Mouse (Mus musculus): ENCODE data around the gene 1700029I15Rik.

1700029I15Rik gene

DNA sequence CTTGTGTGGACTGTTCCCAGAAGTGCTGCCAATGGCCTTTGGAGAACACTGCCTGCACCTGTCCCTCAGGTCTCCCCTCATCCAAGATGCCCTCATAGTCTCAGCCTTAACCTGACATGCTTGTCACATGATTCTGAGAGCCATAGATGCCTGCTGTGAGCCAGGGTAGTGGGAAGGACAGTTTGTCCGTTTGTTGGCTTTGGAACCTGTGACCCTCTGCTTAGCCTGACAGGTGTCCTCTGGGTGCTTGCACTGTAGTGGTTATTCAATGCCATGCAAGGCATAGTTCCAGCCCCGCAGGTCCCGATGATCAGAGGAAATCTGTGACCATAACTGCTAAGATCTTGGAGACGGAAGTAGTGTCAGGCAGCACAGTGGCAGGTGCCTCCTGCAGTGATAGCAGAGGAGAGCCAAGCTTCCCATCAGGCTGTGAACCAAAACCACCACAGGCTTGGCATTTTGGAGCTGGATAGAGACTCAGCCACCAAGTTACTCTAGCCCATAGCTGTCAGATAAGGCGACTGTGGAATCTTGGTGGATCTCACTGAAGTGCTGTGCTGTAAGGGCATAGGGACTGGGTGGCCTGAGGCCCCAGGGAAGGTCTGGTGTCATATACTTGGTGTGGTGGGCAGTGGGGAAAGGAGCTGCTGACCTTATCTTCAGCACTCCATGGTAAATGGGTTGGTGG is at the start of gene 1700029I15Rik:
Gene 1700029I15Rik (plus strand): TSS at position 638 of the 688 bp plus-strand sequence.
- ATAC-seq (ENCODE audit: low TSS enrichment), result no peak

- ATAC-seq (ENCODE audit: low TSS enrichment), result no peak
These were observed 39.9 kb upstream of the 1700029I15Rik start for GRCm38 (mm10) chr2:92342418-92342817.

GRCm38 (mm10) chr2:92347191-92347590 is 35.1 kb upstream of the 1700029I15Rik start:
- no peak for ATAC-seq (ENCODE audit: low TSS enrichment)

- ATAC-seq (ENCODE audit: low TSS enrichment), result peak; percentile 64
These were observed 32.5 kb upstream of the 1700029I15Rik start for GRCm38 (mm10) chr2:92349589-92350425.

DNA sequence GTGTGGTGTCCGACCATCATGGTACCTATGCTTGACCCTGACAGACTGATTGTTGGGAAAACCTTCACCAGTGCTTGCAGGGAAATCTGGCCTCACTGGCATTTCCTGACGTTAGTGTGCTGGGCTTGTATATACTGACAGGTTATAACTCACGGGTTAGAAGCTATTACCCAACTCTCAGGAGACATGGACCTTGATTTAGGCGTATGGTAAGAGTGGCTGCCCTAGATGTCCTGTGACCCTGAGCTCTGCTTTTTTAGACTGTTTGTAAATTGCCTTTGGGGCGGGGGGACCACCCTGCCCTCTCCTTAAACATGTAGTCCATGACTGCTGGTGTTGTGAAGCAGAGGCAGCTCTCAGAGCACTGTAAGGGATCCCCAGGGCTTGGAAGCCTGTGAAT is 31.7 kb upstream of the 1700029I15Rik start:
- ATAC-seq (ENCODE audit: low TSS enrichment), result no peak

- no peak for ATAC-seq (ENCODE audit: low TSS enrichment)
These were observed 28.9 kb upstream of the 1700029I15Rik start for GRCm38 (mm10) chr2:92353402-92353801.

DNA sequence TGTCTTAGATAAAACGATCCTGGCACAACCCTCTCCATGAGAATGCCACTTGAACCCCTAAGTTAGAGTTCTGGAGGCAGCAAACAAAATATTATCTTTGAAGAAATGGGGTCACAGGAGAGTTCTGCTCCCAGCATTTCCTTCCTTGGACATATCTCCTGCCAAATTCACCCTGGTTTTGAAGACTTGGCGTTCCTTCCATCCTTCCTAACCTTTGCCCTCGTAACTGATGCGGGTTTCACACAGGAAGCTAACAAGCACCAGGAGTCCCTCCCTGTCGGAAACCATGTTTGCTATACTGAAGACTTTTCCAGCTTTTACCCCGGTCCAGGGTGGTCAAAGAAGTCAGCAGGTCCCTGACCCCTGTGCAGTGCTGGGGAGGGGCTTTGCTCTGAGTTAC is 28.1 kb upstream of the 1700029I15Rik start:
- ATAC-seq (ENCODE audit: low TSS enrichment), result no peak

- ATAC-seq (ENCODE audit: low TSS enrichment), result no peak
These were observed 23.0 kb upstream of the 1700029I15Rik start for GRCm38 (mm10) chr2:92359301-92359700.

DNA sequence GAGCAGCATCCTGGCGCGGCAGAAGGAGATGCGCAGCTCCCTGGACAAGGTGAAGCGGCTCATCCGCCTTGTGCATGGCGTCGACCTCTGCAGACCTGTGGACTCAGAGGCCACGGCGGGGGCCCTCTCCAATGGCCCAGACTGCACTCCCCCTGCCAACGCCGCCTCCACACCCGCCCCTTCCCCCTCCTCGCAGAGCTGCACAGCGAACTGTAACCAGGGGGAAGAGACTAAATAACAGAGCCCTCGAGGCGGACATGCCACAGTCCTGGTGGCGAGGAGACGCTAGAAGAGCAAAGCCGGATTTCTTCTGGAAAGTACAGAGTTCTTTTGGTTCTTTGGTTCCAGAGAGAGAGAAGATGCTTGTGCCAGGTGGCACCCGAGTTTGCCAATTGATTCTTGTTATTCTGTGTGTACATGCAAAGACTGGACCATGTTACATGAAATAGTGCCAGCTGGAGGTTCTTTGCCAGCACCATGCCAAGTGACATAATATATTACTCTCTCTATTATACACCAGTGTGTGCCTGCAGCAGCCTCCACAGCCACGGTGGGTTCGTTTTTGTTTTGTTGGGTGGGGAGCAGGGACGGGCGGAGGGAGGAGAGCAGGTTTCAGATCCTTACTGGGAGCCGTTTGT is 22.0 kb upstream of the 1700029I15Rik start:
- no peak for ATAC-seq (ENCODE audit: low TSS enrichment)

GRCm38 (mm10) chr2:92360893-92361292 is 21.4 kb upstream of the 1700029I15Rik start:
- ATAC-seq (ENCODE audit: low TSS enrichment), result no peak

- no peak for ATAC-seq (ENCODE audit: low TSS enrichment)
These were observed 20.5 kb upstream of the 1700029I15Rik start for GRCm38 (mm10) chr2:92361795-92362194.

DNA sequence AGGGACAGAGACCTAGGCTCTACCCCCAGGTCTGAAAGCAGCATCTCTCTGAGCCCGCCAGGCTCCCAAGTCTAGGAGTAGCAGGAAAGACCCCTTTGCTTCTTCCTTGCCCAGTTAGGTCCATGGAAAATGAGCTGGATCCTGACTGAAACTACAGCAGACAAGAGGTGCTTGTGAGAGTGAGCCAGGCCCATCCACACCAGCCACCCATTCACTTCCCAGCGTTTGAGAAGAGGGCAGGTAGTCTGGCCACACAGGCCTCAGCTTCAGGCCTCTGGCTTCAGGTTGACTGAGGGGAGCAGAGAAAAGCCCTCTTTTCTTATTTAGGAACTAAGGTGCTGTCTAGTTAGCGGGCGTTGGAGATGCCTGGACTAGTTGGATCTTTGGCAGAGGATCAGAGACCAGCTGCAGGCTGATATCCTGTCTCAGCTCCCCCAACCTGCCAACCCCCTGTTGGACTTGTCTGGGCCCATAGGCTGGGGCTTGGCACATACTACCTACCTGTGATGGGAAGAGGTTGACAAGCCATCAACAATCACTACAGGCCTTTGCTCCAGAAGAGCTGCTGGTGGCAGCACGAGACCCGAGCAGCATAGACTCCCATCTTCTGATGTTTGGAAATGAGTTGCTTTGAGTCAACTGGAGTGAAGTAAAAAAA is 19.6 kb upstream of the 1700029I15Rik start:
- no peak for ATAC-seq (ENCODE audit: low TSS enrichment)

DNA sequence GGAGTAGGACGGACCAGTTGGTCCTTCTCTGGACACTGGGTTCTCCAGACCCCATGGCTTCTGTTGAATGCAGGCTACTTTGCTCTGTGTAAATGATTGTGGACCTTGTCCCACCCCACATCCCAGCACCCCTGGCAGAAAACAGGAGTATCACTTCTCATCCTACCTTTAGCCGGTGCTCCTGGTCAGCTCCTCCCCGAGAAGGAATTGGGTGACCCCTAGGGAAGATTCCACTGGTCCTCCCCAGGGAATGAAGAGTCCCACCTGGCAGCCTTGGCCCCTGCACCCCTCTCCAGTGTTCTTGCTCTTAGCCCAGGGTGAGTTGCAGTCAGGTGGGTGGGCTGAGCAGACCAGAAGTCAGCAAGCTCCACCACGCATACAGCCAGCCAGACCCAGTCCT is 18.3 kb upstream of the 1700029I15Rik start:
- no peak for ATAC-seq (ENCODE audit: low TSS enrichment)

GRCm38 (mm10) chr2:92365568-92365967 is 16.8 kb upstream of the 1700029I15Rik start:
- no peak for ATAC-seq (ENCODE audit: low TSS enrichment)

DNA sequence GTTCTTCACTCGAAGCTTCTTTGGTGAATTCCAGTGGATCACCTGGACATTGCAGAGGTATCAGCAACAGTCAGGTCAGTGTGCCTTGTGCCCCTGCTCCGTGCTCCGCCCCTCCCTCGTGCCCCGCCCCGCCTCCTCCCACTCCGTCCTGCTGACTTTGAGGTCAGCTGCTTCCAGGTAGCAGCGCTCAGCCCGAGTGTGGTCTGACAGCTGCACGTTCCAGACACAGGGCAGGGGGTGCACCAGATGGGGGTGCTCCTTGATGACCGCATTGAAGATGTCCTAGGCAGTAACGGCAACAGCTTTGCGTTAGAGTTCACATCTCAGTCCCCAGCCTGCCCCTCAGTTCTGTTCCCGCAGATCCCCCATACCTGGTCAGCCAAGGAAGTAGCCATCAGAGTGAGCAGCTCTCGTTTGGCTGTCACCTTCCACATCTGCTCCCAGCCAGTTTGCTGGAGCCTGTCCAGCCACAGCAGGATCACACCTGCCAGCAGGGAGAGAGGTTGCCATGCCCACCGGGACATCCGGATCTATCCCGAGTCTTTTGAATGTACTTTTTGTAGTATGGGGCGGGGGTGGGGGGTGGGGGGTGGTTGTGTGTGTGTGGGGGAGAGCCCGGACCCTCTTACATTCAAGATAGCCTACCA is 14.8 kb upstream of the 1700029I15Rik start:
- no peak for ATAC-seq (ENCODE audit: low TSS enrichment)

DNA sequence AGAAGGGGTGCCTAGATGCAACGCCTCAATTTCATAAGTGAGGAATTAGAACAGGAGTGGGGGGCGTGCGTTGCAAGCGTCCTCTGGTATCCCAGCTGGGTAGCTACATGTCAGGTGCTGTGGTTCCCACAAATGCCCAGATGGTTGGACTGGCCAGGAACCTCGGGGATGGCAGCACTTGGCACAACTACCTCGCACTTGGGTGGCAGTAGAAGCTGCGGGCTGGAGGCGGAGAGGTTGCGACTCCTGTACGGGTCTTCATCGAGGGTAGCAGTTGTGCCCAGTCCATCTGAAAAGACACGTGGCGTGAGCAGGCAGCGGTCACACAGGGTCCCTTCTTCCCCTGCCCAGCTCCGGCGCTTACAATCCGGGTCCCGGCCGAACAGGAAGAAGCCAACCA is 12.0 kb upstream of the 1700029I15Rik start:
- no peak for ATAC-seq (ENCODE audit: low TSS enrichment)

- no peak for ATAC-seq (ENCODE audit: low TSS enrichment)
These were observed 11.2 kb upstream of the 1700029I15Rik start for GRCm38 (mm10) chr2:92370821-92371805.

DNA sequence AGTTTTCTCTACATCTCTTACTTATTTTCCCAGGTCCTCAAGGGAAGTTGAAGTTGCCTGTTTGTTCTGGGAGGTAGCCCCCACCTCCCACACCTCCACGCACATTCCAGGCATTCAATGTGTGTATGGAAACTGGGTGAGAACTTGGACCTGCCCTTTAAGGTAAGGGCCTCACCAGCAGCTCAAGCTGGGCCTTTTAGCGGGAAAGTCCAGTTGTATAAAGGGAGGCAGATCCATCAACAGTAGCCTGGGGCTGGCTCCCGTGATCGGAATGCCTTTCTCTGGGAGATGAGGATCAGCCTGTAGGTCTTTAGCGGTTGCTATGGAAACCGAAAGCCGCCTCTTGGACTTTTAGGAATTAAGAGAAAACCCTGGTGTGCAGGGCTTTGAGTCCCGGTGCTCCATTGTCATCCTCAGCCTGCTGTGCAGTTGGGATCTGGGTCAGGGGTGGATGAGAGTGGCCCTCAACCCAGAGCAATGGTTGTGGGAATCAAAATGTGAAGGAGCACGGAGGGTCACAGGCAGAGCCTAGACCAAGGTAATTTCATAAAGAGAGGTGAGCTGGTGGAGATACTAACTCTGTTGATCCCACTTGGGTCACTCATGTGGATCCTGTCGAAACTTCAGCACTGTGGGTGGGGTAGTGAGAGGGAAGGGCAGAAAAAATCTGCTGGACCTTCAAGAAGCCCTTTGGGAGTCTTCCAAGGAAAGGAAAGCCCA is 10.2 kb upstream of the 1700029I15Rik start:
- ATAC-seq (ENCODE audit: low TSS enrichment), result no peak

GRCm38 (mm10) chr2:92372767-92373436 is 9.4 kb upstream of the 1700029I15Rik start:
- ATAC-seq (ENCODE audit: low TSS enrichment), result no peak

Data from frontal cortex, adult (tissue).